Mouse (Mus musculus): ENCODE results near the gene Hist1h1d. TPM values are rescaled to one million over a fixed set of nuclear protein-coding genes. Genes with fewer than 3 reads are reported as not detected.

Gene Hist1h1d
- total and polyA plus RNA-seq, 3 experiments: 0.43 to 128 (median 74.3) TPM

DNA sequence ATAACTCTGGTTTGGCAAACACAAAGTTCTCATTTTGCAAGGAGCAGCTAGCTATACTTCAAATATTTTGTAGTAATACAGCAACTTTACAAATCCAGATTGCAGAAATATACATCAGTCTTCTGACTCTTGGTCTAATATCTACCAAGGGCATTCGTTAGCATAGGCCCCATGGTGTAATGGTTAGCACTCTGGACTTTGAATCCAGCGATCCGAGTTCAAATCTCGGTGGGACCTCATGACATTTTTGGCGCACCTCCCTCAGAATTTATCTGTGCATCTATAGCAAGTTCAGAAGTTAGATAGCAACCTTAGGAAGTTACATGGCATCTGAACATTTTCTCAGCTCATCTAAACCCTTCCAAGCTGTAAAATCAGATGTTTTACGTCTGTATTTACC is 34.2 kb upstream of the Hist1h1d start:
- H3K36me3 ChIP-seq (replicated peaks): no peaks in the 10 kb centered on the region
- peaks cover 38% of the 10 kb centered on the region for H3K4me1 ChIP-seq (ENCODE audit: insufficient read depth, low read depth, low read length)

DNA sequence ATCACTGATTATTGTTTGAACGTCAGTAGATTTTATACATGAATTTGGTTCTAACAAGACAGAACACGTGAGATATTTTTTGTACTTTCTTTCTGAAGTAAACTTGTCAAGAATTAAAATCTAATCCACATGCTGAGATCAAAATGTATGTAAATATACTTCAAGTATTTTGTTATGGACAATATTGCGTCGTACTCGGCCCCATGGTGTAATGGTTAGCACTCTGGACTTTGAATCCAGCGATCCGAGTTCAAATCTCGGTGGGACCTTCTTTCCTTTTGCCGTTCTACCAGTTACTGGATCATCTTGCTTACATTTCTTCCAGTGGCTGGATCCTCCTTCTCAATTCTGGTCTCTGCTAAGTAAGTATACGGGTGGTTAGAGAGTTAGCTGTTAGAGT is 33.6 kb upstream of the Hist1h1d start:
- Histone ChIP-seq H3K36me3 (replicated peaks) (no peaks in the 10 kb centered on the region), H3K9me3 (replicated peaks) (no peaks in the 10 kb centered on the region), H3K27me3 (ENCODE audit: insufficient read depth, low read length) (no peaks in the 10 kb centered on the region), H3K4me3 (ENCODE audit: low read depth, low read length) (peak overlapping the region; percentile 45; the same call in 1 of the 2 replicates), H3K4me1 (ENCODE audit: insufficient read depth, low read depth, low read length) (peaks cover 40% of the 10 kb centered on the region)
- ATAC-seq (ENCODE audit: extremely low read depth, insufficient number of reproducible peaks, low FRiP score, poor library complexity, severe bottlenecking): 0 out of 2 replicates have a peak, but pooled peaks have one; percentile 22
- no peak for TF ChIP-seq GATA1 (IDR thresholded peaks at IDR 0.05; ENCODE audit: borderline replicate concordance, low read length)
- no peak for TF ChIP-seq POLR2AphosphoS5 (IDR thresholded peaks at IDR 0.05; ENCODE audit: insufficient replicate concordance, low read depth, low read length)
- TF ChIP-seq GATA2 (IDR thresholded peaks at IDR 0.05; ENCODE audit: borderline replicate concordance, low read depth, low read length): no peak
- TF ChIP-seq CTCF (IDR thresholded peaks at IDR 0.05; ENCODE audit: low read depth, low read length): no peak
- TF ChIP-seq TAL1 (conservative IDR thresholded peaks at IDR 0.05; ENCODE audit: low read depth, low read length): no peak
- DNase-seq (ENCODE audit: low spot score): no peak

More for the DNA sequence above, 34.2 kb upstream of the Hist1h1d start:
- Histone ChIP-seq H3K27me3 (ENCODE audit: insufficient read depth, low read length) (no peaks in the 10 kb centered on the region), H3K9me3 (replicated peaks) (no peaks in the 10 kb centered on the region), H3K4me3 (ENCODE audit: low read depth, low read length) (peak overlapping the region; percentile 67)
- TF ChIP-seq POLR2AphosphoS5 (IDR thresholded peaks at IDR 0.05; ENCODE audit: insufficient replicate concordance, low read depth, low read length) (no peak), TAL1 (conservative IDR thresholded peaks at IDR 0.05; ENCODE audit: low read depth, low read length) (no peak), CTCF (IDR thresholded peaks at IDR 0.05; ENCODE audit: low read depth, low read length) (no peak), GATA2 (IDR thresholded peaks at IDR 0.05; ENCODE audit: borderline replicate concordance, low read depth, low read length) (no peak), GATA1 (IDR thresholded peaks at IDR 0.05; ENCODE audit: borderline replicate concordance, low read length) (no peak)
- DNase-seq (ENCODE audit: low spot score) (no peak), ATAC-seq (ENCODE audit: extremely low read depth, insufficient number of reproducible peaks, low FRiP score, poor library complexity, severe bottlenecking) (peak; percentile 3; the same call in 1 of the 2 replicates)

DNA sequence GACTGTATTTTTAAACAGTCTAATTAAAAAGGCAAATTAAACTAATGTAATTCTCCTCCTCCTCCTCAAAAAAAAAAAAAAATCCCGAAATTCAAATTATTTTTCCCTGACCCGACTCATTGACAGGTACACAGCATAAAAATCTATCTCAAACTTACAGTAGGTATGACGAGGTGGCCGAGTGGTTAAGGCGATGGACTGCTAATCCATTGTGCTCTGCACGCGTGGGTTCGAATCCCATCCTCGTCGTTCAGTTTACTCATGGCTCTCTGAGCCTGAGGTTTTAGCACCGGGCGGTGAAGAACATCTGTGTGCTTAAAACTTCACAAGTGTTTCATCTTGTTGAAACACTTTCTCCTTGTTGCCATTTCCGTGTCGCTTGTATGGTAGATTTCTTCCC is 31.4 kb upstream of the Hist1h1d start:
- H3K27me3 ChIP-seq (ENCODE audit: insufficient read depth, low read length): no peaks in the 10 kb centered on the region
- H3K36me3 ChIP-seq (replicated peaks): no peaks in the 10 kb centered on the region
- no peak for ATAC-seq (ENCODE audit: extremely low read depth, insufficient number of reproducible peaks, low FRiP score, poor library complexity, severe bottlenecking)
- peaks cover 54% of the 10 kb centered on the region for H3K4me1 ChIP-seq (ENCODE audit: insufficient read depth, low read depth, low read length)
- no peaks in the 10 kb centered on the region for H3K9me3 ChIP-seq (replicated peaks)
- TF ChIP-seq POLR2AphosphoS5 (IDR thresholded peaks at IDR 0.05; ENCODE audit: insufficient replicate concordance, low read depth, low read length) (no peak), GATA1 (IDR thresholded peaks at IDR 0.05; ENCODE audit: borderline replicate concordance, low read length) (no peak), GATA2 (IDR thresholded peaks at IDR 0.05; ENCODE audit: borderline replicate concordance, low read depth, low read length) (no peak), CTCF (IDR thresholded peaks at IDR 0.05; ENCODE audit: low read depth, low read length) (no peak), TAL1 (conservative IDR thresholded peaks at IDR 0.05; ENCODE audit: low read depth, low read length) (no peak)
- no peak for DNase-seq (ENCODE audit: low spot score)
- H3K4me3 ChIP-seq (ENCODE audit: low read depth, low read length): peak overlapping the region; percentile 14; the same call in 1 of the 2 replicates

DNA sequence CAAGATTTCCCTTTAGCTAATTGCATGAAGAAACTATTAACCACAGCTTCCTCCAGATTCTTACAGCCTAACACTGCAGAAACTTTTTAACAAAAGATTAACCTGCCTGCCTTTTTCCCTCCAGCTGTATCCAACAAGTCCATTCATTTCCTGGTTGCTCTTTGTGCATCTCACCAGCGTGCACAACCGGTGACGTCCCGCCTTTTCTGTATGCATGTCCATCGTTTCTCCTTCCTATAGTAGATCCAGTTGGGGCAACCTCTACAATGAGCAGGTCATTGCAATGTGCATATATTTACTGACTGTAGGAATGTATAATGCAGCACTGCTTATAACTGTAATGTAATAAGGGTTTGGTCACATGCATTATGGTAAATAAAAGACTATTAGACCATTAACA is 29.1 kb upstream of the Hist1h1d start:
- peaks cover 61% of the 10 kb centered on the region for H3K4me1 ChIP-seq (ENCODE audit: insufficient read depth, low read depth, low read length)

DNA sequence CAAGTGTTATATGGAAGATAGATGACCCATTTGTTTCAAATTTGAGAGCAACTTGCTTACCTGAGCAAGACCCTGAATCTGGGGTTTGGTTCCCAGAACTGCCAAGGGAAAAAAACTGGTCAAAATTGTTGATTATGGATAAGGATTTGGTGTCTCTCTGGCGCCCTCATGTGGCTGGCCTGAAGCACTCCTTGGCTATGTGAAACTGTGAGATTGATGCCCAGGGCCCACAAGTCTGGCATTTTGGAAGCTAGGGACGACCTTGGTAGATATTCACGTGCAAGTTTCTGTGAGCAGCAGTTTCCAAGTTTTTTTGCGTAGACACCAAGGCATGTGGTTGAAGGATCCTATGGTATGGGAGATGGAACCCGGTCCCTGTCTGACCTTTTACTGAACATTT is 28.4 kb upstream of the Hist1h1d start:
- peak; percentile 45 for ATAC-seq (ENCODE audit: extremely low read depth, insufficient number of reproducible peaks, low FRiP score, poor library complexity, severe bottlenecking)
- no peak for DNase-seq (ENCODE audit: low spot score)
- Histone ChIP-seq H3K4me3 (ENCODE audit: low read depth, low read length) (no peak overlapping the region; the same call in 1 of the 2 replicates), H3K27me3 (ENCODE audit: insufficient read depth, low read length) (no peaks in the 10 kb centered on the region), H3K36me3 (replicated peaks) (no peaks in the 10 kb centered on the region), H3K9me3 (replicated peaks) (no peaks in the 10 kb centered on the region), H3K4me1 (ENCODE audit: insufficient read depth, low read depth, low read length) (peaks cover 59% of the 10 kb centered on the region)
- TF ChIP-seq GATA2 (IDR thresholded peaks at IDR 0.05; ENCODE audit: borderline replicate concordance, low read depth, low read length) (no peak), TAL1 (conservative IDR thresholded peaks at IDR 0.05; ENCODE audit: low read depth, low read length) (no peak), GATA1 (IDR thresholded peaks at IDR 0.05; ENCODE audit: borderline replicate concordance, low read length) (no peak), CTCF (IDR thresholded peaks at IDR 0.05; ENCODE audit: low read depth, low read length) (peak; percentile 84), POLR2AphosphoS5 (IDR thresholded peaks at IDR 0.05; ENCODE audit: insufficient replicate concordance, low read depth, low read length) (no peak)

More for the DNA sequence above, 29.1 kb upstream of the Hist1h1d start:
- H3K36me3 ChIP-seq (replicated peaks): no peaks in the 10 kb centered on the region
- H3K9me3 ChIP-seq (replicated peaks): no peaks in the 10 kb centered on the region
- DNase-seq (ENCODE audit: low spot score) (no peak), ATAC-seq (ENCODE audit: extremely low read depth, insufficient number of reproducible peaks, low FRiP score, poor library complexity, severe bottlenecking) (no peak)
- H3K4me3 ChIP-seq (ENCODE audit: low read depth, low read length): no peak overlapping the region
- no peaks in the 10 kb centered on the region for H3K27me3 ChIP-seq (ENCODE audit: insufficient read depth, low read length)
- no peak for TF ChIP-seq GATA2 (IDR thresholded peaks at IDR 0.05; ENCODE audit: borderline replicate concordance, low read depth, low read length)
- no peak for TF ChIP-seq POLR2AphosphoS5 (IDR thresholded peaks at IDR 0.05; ENCODE audit: insufficient replicate concordance, low read depth, low read length)
- TF ChIP-seq CTCF (IDR thresholded peaks at IDR 0.05; ENCODE audit: low read depth, low read length): no peak
- TF ChIP-seq TAL1 (conservative IDR thresholded peaks at IDR 0.05; ENCODE audit: low read depth, low read length): no peak
- no peak for TF ChIP-seq GATA1 (IDR thresholded peaks at IDR 0.05; ENCODE audit: borderline replicate concordance, low read length)

DNA sequence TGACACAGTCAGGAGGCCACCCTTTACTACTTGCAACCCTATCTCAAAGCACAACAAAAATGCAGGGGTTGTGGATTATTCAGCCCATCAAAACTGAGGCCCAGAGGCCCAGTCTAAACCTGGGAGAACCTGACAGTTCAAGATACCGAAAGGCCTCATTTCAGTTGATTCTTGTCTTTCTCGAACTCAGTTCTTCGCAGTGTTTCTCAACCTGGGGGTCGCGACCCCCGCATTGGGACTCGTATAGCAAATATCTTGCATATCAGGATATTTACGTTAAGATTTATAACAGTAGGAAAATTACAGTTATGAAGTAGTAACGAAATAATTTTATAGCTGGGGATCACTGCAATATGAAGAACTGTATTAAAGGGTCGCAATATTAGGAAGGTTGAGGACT is 27.2 kb upstream of the Hist1h1d start:
- TF ChIP-seq GATA1 (IDR thresholded peaks at IDR 0.05; ENCODE audit: borderline replicate concordance, low read length) (no peak), GATA2 (IDR thresholded peaks at IDR 0.05; ENCODE audit: borderline replicate concordance, low read depth, low read length) (no peak), POLR2AphosphoS5 (IDR thresholded peaks at IDR 0.05; ENCODE audit: insufficient replicate concordance, low read depth, low read length) (no peak), TAL1 (conservative IDR thresholded peaks at IDR 0.05; ENCODE audit: low read depth, low read length) (no peak), CTCF (IDR thresholded peaks at IDR 0.05; ENCODE audit: low read depth, low read length) (no peak)
- Histone ChIP-seq H3K4me3 (ENCODE audit: low read depth, low read length) (peak overlapping the region; percentile 30; the same call in 1 of the 2 replicates), H3K4me1 (ENCODE audit: insufficient read depth, low read depth, low read length) (peaks cover 47% of the 10 kb centered on the region), H3K9me3 (replicated peaks) (no peaks in the 10 kb centered on the region), H3K27me3 (ENCODE audit: insufficient read depth, low read length) (no peaks in the 10 kb centered on the region), H3K36me3 (replicated peaks) (no peaks in the 10 kb centered on the region)
- ATAC-seq (ENCODE audit: extremely low read depth, insufficient number of reproducible peaks, low FRiP score, poor library complexity, severe bottlenecking) (no peak), DNase-seq (ENCODE audit: low spot score) (no peak)

Data from G1E (cell line).